Mouse (Mus musculus): ENCODE results near the gene Dennd4b. TPM values are rescaled to one million over a fixed set of nuclear protein-coding genes. Genes with fewer than 3 reads are reported as not detected.

Gene Dennd4b
- polyA plus RNA-seq, 1 experiment, result 68.6 TPM

DNA sequence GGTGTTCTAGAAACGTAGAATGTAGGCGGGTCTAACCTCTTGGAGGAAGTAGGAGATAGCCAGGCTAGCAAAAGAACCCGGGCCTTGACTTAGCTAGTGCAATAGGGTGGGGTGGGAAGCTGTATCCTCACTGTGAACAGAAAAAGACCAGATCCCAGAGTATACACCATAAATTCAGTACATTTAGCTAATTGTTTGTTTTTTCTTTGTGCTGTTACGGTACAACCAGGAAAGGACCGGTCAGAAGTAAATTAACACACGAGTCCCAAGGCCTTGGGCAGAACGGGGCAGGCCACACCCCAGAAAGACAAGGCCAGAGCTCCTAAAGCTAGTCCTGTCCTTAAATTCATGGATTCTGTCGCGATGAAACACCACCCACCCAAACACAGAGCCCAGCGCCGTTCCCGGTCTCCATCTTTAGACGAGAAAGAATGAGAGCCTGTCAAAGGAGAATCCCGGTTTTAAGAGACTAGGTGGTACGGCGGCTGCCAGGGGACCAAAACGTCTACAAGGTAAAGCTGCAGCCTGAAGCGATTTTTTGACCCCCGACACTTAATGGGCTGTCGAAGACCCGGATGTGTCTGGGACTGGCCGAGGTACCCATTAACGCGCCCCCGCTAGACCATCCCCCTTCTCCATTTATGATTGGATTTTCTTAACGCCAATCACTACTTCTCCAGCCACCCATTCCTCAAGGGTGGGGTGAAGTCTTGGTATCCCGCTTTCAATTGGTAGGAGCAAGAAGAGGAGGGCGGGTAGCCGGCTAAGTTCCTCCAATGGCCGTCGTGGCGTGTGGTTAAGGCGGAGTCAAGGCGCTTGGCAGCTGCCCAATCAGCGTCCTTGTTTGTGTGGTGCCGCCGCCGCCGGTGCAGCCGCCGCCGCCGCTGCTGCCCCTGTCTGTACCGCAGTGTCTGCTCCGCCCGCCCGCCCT lies 27.6 kb downstream of the Dennd4b start, which contains the start of gene Gatad2b:
Gene Gatad2b, plus strand, starts transcription at position 834 of the 931 bp plus-strand sequence.
- Histone ChIP-seq H3K27ac (ENCODE audit: control insufficient read depth, insufficient read depth, low read depth, low read length, poor library complexity) (peak within 1 kb of the TSS; percentile 89), H3K4me1 (ENCODE audit: control insufficient read depth, insufficient read depth, low read length) (no peaks in the 10 kb centered on the region; the same call in 1 of the 2 replicates), H3K4me3 (replicated peaks; ENCODE audit: control insufficient read depth, low read depth, low read length) (peak within 1 kb of the TSS; percentile 91)
- TF ChIP-seq POLR2A (IDR thresholded peaks at IDR 0.05; ENCODE audit: borderline replicate concordance, control insufficient read depth, low read depth, low read length) (no peak; the same call in 1 of the 2 replicates), CTCF (IDR thresholded peaks at IDR 0.05; ENCODE audit: control insufficient read depth, insufficient read depth, low read length) (no peak)
- WGBS, result under 1% methylated on average over 47 of the region's 47 CpGs

DNA sequence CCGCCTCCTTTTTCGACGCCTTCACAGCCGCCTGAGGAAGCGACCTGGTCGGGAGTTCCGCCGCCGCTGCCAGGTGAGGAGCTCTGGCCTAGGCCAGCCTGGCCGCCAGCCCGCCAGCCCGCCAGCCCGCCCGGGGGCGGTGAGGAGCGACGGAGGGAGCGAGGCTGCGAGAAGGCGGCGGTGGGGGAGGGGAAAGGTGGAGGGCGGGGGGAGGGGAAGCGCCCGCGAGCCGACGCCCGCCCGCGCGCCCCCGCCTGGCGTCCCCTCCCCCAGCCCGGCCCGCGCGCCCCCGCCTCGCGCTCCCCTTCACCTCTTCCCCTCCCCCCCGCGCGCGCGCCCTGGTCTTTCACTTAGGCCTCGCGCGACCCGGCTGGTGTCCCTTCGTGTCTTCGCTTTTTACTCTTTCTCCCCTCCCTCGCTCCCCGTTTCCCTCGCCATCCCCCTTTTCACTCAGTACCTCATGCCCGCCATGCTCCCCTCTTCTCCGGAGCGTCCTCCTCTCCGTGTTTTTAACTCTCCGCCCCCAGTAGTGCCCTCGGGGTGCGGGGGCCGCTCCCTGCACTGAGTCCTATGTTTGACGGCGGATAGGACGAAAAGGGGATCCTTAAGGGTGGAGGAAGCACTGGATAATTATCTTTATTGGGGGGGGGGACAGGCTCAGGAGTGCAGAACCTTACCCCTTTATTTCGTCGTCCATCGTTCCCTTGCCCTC lies 28.5 kb downstream of the Dennd4b start:
- no peak for TF ChIP-seq POLR2A (IDR thresholded peaks at IDR 0.05; ENCODE audit: borderline replicate concordance, control insufficient read depth, low read depth, low read length)
- TF ChIP-seq CTCF (IDR thresholded peaks at IDR 0.05; ENCODE audit: control insufficient read depth, insufficient read depth, low read length), result no peak
- WGBS, result under 1% methylated on average over 58 of the region's 68 CpGs

DNA sequence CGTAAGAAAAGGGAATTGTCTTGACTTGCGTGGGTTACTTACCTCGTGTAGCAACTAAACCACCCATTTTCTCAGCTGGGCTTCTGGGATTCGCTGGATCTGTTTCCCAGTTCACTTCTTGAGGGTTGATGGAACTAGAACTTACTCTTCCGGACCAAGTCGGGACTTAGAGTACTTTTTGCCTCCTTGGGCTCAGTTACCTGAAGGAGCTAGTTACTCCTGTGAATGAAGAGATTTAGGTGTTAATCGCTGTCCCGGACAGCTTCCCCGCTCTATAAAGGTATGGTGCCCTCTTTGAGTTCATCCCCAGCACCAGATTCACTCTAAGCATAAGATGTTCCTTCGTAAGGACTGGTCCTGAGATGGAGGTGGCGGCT lies 29.1 kb downstream of the Dennd4b start:
- TF ChIP-seq POLR2A (IDR thresholded peaks at IDR 0.05; ENCODE audit: borderline replicate concordance, control insufficient read depth, low read depth, low read length), result no peak
- no peak for TF ChIP-seq CTCF (IDR thresholded peaks at IDR 0.05; ENCODE audit: control insufficient read depth, insufficient read depth, low read length)
- no peaks in the 10 kb centered on the region; the same call in 1 of the 2 replicates for H3K4me1 ChIP-seq (ENCODE audit: control insufficient read depth, insufficient read depth, low read length)
- H3K4me3 ChIP-seq (replicated peaks; ENCODE audit: control insufficient read depth, low read depth, low read length), result peak overlapping the region; percentile 91
- 16% methylated on average over 11 of the region's 11 CpGs for WGBS
- H3K27ac ChIP-seq (ENCODE audit: control insufficient read depth, insufficient read depth, low read depth, low read length, poor library complexity), result no peak overlapping the region

More for the DNA sequence above, 28.5 kb downstream of the Dennd4b start:
- Histone ChIP-seq H3K27ac (ENCODE audit: control insufficient read depth, insufficient read depth, low read depth, low read length, poor library complexity) (peak overlapping the region; percentile 80), H3K4me1 (ENCODE audit: control insufficient read depth, insufficient read depth, low read length) (no peaks in the 10 kb centered on the region; the same call in 1 of the 2 replicates), H3K4me3 (replicated peaks; ENCODE audit: control insufficient read depth, low read depth, low read length) (peak overlapping the region; percentile 91)

- H3K4me1 ChIP-seq (ENCODE audit: control insufficient read depth, insufficient read depth, low read length), result no peaks in the 10 kb centered on the region; the same call in 1 of the 2 replicates
- no peak for TF ChIP-seq CTCF (IDR thresholded peaks at IDR 0.05; ENCODE audit: control insufficient read depth, insufficient read depth, low read length)
- TF ChIP-seq POLR2A (IDR thresholded peaks at IDR 0.05; ENCODE audit: borderline replicate concordance, control insufficient read depth, low read depth, low read length), result no peak
- H3K27ac ChIP-seq (ENCODE audit: control insufficient read depth, insufficient read depth, low read depth, low read length, poor library complexity), result no peak overlapping the region
- H3K4me3 ChIP-seq (replicated peaks; ENCODE audit: control insufficient read depth, low read depth, low read length), result no peak overlapping the region
- WGBS, result 57% methylated on average over 2 of the region's 2 CpGs
Observed at GRCm38 (mm10) chr3:90294651-90295050, 29.7 kb downstream of the Dennd4b start.

DNA sequence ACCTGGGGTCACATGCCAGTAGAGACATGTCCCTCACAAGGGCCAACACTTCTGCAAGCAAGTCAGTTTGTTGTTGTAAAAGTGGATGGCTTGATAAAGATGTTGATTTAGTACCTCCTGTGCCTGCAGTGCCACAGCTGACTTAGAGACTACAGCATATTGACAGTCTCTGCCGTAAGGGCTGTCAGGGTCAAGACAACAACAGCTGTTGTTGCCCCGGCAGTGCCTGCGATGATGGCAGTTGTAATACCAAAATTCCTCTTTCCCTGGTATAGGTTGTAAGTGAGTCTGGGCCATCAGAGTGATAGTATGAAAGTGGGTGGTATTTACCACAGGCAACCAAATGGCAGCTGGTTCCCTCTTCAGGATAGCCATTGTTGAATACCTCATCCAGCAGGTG lies 40.8 kb downstream of the Dennd4b start:
- Histone ChIP-seq H3K4me1 (ENCODE audit: control insufficient read depth, insufficient read depth, low read length) (no peaks in the 10 kb centered on the region), H3K4me3 (replicated peaks; ENCODE audit: control insufficient read depth, low read depth, low read length) (no peak overlapping the region), H3K27ac (ENCODE audit: control insufficient read depth, insufficient read depth, low read depth, low read length, poor library complexity) (no peak overlapping the region)
- 92% methylated on average over 3 of the region's 3 CpGs for WGBS
- TF ChIP-seq POLR2A (IDR thresholded peaks at IDR 0.05; ENCODE audit: borderline replicate concordance, control insufficient read depth, low read depth, low read length) (no peak), CTCF (IDR thresholded peaks at IDR 0.05; ENCODE audit: control insufficient read depth, insufficient read depth, low read length) (no peak)

- H3K4me1 ChIP-seq (ENCODE audit: control insufficient read depth, insufficient read depth, low read length), result no peaks in the 10 kb centered on the region
- TF ChIP-seq CTCF (IDR thresholded peaks at IDR 0.05; ENCODE audit: control insufficient read depth, insufficient read depth, low read length) (no peak), POLR2A (IDR thresholded peaks at IDR 0.05; ENCODE audit: borderline replicate concordance, control insufficient read depth, low read depth, low read length) (no peak)
- H3K4me3 ChIP-seq (replicated peaks; ENCODE audit: control insufficient read depth, low read depth, low read length), result no peak overlapping the region
- H3K27ac ChIP-seq (ENCODE audit: control insufficient read depth, insufficient read depth, low read depth, low read length, poor library complexity), result no peak overlapping the region
Observed at GRCm38 (mm10) chr3:90309589-90309988, 44.6 kb downstream of the Dennd4b start.

GRCm38 (mm10) chr3:90313367-90313766 lies 48.4 kb downstream of the Dennd4b start:
- Histone ChIP-seq H3K4me3 (replicated peaks; ENCODE audit: control insufficient read depth, low read depth, low read length) (no peak overlapping the region), H3K27ac (ENCODE audit: control insufficient read depth, insufficient read depth, low read depth, low read length, poor library complexity) (no peak overlapping the region), H3K4me1 (ENCODE audit: control insufficient read depth, insufficient read depth, low read length) (no peaks in the 10 kb centered on the region)
- no peak for TF ChIP-seq POLR2A (IDR thresholded peaks at IDR 0.05; ENCODE audit: borderline replicate concordance, control insufficient read depth, low read depth, low read length)
- 0 out of 2 replicates have a peak, but pooled peaks have one; percentile 6 for TF ChIP-seq CTCF (IDR thresholded peaks at IDR 0.05; ENCODE audit: control insufficient read depth, insufficient read depth, low read length)

DNA sequence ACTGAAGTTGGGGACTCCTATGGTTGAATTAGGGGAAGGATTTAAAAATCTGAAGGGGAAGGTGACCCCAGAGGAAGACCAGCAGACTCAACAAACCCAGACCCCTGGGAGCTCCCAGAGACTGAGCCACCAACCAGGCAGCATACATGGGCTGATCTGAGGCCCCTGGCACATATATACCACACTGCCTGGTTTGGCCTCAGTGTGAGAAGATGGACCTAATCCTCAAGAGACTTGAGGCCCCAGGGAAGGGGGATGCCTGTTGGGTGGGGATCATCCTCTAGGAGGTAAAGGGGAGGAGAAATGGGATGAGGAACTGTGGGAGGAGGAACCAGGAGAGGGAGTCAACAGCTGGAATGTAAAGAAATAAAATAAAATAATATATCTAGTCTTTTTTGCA lies 49.3 kb downstream of the Dennd4b start:
- H3K4me1 ChIP-seq (ENCODE audit: control insufficient read depth, insufficient read depth, low read length), result no peaks in the 10 kb centered on the region
- no peak overlapping the region for H3K4me3 ChIP-seq (replicated peaks; ENCODE audit: control insufficient read depth, low read depth, low read length)
- TF ChIP-seq POLR2A (IDR thresholded peaks at IDR 0.05; ENCODE audit: borderline replicate concordance, control insufficient read depth, low read depth, low read length), result no peak
- TF ChIP-seq CTCF (IDR thresholded peaks at IDR 0.05; ENCODE audit: control insufficient read depth, insufficient read depth, low read length), result no peak
- H3K27ac ChIP-seq (ENCODE audit: control insufficient read depth, insufficient read depth, low read depth, low read length, poor library complexity), result no peak overlapping the region
